Mouse (Mus musculus): ENCODE data around the gene Osbpl9. TPM values are rescaled to one million over a fixed set of nuclear protein-coding genes. Genes with fewer than 3 reads are reported as not detected.

The Osbpl9 gene
- polyA plus RNA-seq, 1 experiment from 2014 or later = 87.4 TPM

GRCm38 (mm10) chr4:109043294-109043693 is 158.8 kb downstream of the Osbpl9 start:
- ATAC-seq (no peak), DNase-seq (ENCODE audit: low read depth, low spot score) (no peak)
- TF ChIP-seq CTCF (IDR thresholded peaks at IDR 0.05) = no peak
- CTCF ChIA-PET = no interaction called here
- H3K27me3 ChIP-seq = no peaks in the 10 kb centered on the region
- POLR2A ChIA-PET = no interaction called here
- in situ Hi-C loops (cut with MboI; ENCODE audit: low pct_unique_long_range_greater_than_20kb) = no loop called here

GRCm38 (mm10) chr4:109042739-109043138 is 159.3 kb downstream of the Osbpl9 start:
- DNase-seq (ENCODE audit: low read depth, low spot score) (no peak), ATAC-seq (no peak)
- CTCF ChIA-PET = no interaction called here
- TF ChIP-seq CTCF (IDR thresholded peaks at IDR 0.05) = no peak
- POLR2A ChIA-PET = no interaction called here
- in situ Hi-C loops (cut with MboI; ENCODE audit: low pct_unique_long_range_greater_than_20kb) = no loop called here
- H3K27me3 ChIP-seq = no peaks in the 10 kb centered on the region

GRCm38 (mm10) chr4:109036327-109036726 is 165.7 kb downstream of the Osbpl9 start:
- no peak for ATAC-seq
- DNase-seq (ENCODE audit: low read depth, low spot score) = no peak
- POLR2A ChIA-PET = no interaction called here
- TF ChIP-seq CTCF (IDR thresholded peaks at IDR 0.05) = peak; percentile 50
- CTCF ChIA-PET = interaction anchor here (1.2 to 1.7 kb wide), 3 partner anchors 16 to 63 kb away, joined by 3 to 5 read pairs (median 4); no protein-coding TSS in a partner anchor
- in situ Hi-C loops (cut with MboI; ENCODE audit: low pct_unique_long_range_greater_than_20kb) = no loop called here
- no peaks in the 10 kb centered on the region for H3K27me3 ChIP-seq

- in situ Hi-C loops (cut with MboI; ENCODE audit: low pct_unique_long_range_greater_than_20kb) = no loop called here
- DNase-seq (ENCODE audit: low read depth, low spot score) (no peak), ATAC-seq (no peak)
- H3K27me3 ChIP-seq = no peaks in the 10 kb centered on the region
- POLR2A ChIA-PET = no interaction called here
- no peak for TF ChIP-seq CTCF (IDR thresholded peaks at IDR 0.05)
- CTCF ChIA-PET = no interaction called here
Observed at GRCm38 (mm10) chr4:109030266-109030665, 171.8 kb downstream of the Osbpl9 start.

- ChIA-PET POLR2A (no interaction called here), CTCF (no interaction called here)
- H3K27me3 ChIP-seq = no peaks in the 10 kb centered on the region
- TF ChIP-seq CTCF (IDR thresholded peaks at IDR 0.05) = no peak
- in situ Hi-C loops (cut with MboI; ENCODE audit: low pct_unique_long_range_greater_than_20kb) = no loop called here
- ATAC-seq = no peak
- no peak for DNase-seq (ENCODE audit: low read depth, low spot score)
Observed at GRCm38 (mm10) chr4:109029857-109030256, 172.2 kb downstream of the Osbpl9 start.

- ChIA-PET POLR2A (no interaction called here), CTCF (no interaction called here)
- DNase-seq (ENCODE audit: low read depth, low spot score) = no peak
- no peak for TF ChIP-seq CTCF (IDR thresholded peaks at IDR 0.05)
- in situ Hi-C loops (cut with MboI; ENCODE audit: low pct_unique_long_range_greater_than_20kb) = no loop called here
- no peak for ATAC-seq
- no peaks in the 10 kb centered on the region for H3K27me3 ChIP-seq
Observed at GRCm38 (mm10) chr4:109026543-109026942, 175.5 kb downstream of the Osbpl9 start.

GRCm38 (mm10) chr4:109025061-109025460 is 177.0 kb downstream of the Osbpl9 start:
- no peaks in the 10 kb centered on the region for H3K27me3 ChIP-seq
- CTCF ChIA-PET = no interaction called here
- DNase-seq (ENCODE audit: low read depth, low spot score) (no peak), ATAC-seq (no peak)
- in situ Hi-C loops (cut with MboI; ENCODE audit: low pct_unique_long_range_greater_than_20kb) = no loop called here
- POLR2A ChIA-PET = no interaction called here
- TF ChIP-seq CTCF (IDR thresholded peaks at IDR 0.05) = no peak

- ChIA-PET POLR2A (no interaction called here), CTCF (no interaction called here)
- no peaks in the 10 kb centered on the region for H3K27me3 ChIP-seq
- DNase-seq (ENCODE audit: low read depth, low spot score) (no peak), ATAC-seq (no peak)
- in situ Hi-C loops (cut with MboI; ENCODE audit: low pct_unique_long_range_greater_than_20kb) = no loop called here
- no peak for TF ChIP-seq CTCF (IDR thresholded peaks at IDR 0.05)
Observed at GRCm38 (mm10) chr4:109021976-109022375, 180.1 kb downstream of the Osbpl9 start.

GRCm38 (mm10) chr4:109019301-109019700 is 182.8 kb downstream of the Osbpl9 start:
- DNase-seq (ENCODE audit: low read depth, low spot score) (no peak), ATAC-seq (no peak)
- CTCF ChIA-PET = no interaction called here
- POLR2A ChIA-PET = no interaction called here
- no peak for TF ChIP-seq CTCF (IDR thresholded peaks at IDR 0.05)
- in situ Hi-C loops (cut with MboI; ENCODE audit: low pct_unique_long_range_greater_than_20kb) = no loop called here
- no peaks in the 10 kb centered on the region for H3K27me3 ChIP-seq

GRCm38 (mm10) chr4:109017441-109017840 is 184.6 kb downstream of the Osbpl9 start:
- ATAC-seq (no peak), DNase-seq (ENCODE audit: low read depth, low spot score) (no peak)
- POLR2A ChIA-PET = no interaction called here
- CTCF ChIA-PET = no interaction called here
- no peak for TF ChIP-seq CTCF (IDR thresholded peaks at IDR 0.05)
- in situ Hi-C loops (cut with MboI; ENCODE audit: low pct_unique_long_range_greater_than_20kb) = no loop called here
- H3K27me3 ChIP-seq = no peaks in the 10 kb centered on the region

GRCm38 (mm10) chr4:109014091-109014490 is 188.0 kb downstream of the Osbpl9 start:
- ATAC-seq (no peak), DNase-seq (ENCODE audit: low read depth, low spot score) (no peak)
- CTCF ChIA-PET = interaction anchor here (3.9 kb wide), 1 partner anchor 11 kb away, joined by 16 read pairs; no protein-coding TSS in a partner anchor
- in situ Hi-C loops (cut with MboI; ENCODE audit: low pct_unique_long_range_greater_than_20kb) = no loop called here
- no peaks in the 10 kb centered on the region for H3K27me3 ChIP-seq
- POLR2A ChIA-PET = no interaction called here
- no peak for TF ChIP-seq CTCF (IDR thresholded peaks at IDR 0.05)

Other genes starting within 250 kb of the Osbpl9 start
- 84.6 TPM for gene Nrd1, start 201.6 kb downstream of the Osbpl9 start, polyA plus RNA-seq (2021)
- gene Calr4, start 32.2 kb upstream of the Osbpl9 start, polyA plus RNA-seq (2021) = not detected
- 36.3 TPM for gene Eps15, start 78.0 kb upstream of the Osbpl9 start, polyA plus RNA-seq (2021)
- gene Ttc39a, start 204.4 kb upstream of the Osbpl9 start, polyA plus RNA-seq (2021) = 7.2 TPM